Mouse (Mus musculus) cerebellum, postnatal 10 days (tissue): ENCODE measurements around the gene Tmem169.

ENCODE experiments used
- DNase-seq, 2 experiments: peaks; one replicate each; pipeline ENCODE4 v3.0.0; 2021; ENCODE audit warnings: mixed read lengths in 2 of 2

The Tmem169 gene

DNA sequence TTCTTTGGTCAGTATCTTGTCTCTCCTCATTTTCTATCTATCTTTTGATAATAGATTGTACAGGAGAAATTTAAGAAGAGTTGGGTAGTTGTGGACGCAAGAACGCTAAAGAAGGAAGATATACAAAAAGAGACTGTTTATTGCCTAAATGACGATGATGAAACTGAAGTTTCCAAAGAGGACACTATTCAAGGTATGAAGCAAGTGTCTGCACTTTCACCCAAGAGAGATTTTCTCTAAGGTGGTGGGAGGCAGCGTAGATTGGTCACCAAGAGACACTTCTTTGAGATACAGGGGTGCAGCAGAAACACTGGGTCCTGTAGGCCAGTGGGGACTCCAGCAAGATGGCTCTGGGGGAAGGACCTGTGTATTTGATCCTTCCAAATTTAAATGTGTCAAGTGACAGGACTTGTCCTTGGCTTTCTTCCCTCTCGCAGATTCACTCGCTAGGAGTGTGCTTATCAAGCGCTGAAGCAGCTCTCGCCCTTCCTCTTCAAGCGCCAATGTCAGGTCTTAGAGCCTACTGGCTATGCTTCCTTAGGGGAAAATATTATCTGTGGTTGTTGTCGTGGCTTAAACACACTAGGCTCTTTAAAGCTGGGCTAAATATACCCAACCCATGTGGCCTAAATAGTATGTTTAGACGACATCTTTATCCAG is 42.1 kb downstream of the Tmem169 start:
- no peak for DNase-seq

DNA sequence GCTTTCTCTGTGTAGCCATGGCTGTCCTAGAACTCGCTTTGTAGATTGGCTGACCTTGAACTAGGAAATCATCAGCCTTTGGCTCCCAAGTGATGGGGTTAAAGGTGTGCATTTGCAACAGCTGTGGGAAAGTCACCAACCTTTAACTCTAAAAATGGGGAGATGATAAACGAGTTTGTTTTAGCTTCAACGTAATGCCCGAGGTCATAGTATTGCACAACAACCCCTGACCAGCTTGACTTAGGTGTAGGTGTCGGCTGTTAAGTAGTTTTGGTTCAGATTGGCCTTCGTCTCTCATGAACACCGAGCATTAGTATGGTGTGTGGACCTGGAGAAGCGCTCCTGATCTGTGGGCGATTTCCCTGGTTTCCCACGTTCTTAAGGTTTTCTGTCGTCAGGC is 50.6 kb downstream of the Tmem169 start:
- DNase-seq: no peak

DNA sequence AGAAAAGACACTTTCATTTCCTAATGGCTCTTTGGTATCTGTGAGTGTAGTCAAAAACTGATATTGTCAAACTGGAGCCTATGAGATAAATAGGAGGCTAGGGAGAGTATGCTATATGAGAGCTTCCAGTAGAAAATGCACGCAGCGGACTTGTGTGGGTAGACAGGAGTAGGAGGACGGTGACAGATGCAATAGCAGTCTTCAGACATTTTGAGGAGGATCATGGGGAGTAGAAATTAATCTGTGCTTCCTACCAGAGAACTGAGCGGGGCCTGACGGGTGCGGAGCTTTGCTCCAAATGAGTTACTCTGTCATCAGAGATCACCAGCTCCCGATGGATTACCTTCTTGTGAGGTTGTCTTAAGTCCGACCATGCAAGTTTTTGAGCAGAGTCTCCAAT is 52.6 kb downstream of the Tmem169 start:
- no peak for DNase-seq

DNA sequence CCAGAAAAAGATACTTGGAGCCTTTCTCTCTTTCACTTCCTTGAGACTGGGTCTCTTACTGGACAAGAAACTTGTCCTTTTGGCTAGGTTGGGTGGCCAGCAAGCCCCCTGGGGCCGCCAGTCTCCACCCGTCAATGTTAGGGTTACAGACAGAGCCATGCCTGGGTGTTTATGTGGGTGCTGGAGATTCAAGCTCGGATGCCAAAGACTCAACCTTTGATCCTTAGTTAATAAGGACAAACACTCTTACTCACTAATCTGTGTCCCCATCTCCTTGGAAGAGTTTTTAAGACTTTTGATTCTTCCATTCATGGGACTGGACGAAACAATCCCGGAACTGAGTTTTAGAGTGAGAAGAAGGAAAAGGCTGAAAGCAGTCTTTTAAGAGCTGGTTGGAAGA is 54.2 kb downstream of the Tmem169 start:
- no peak for DNase-seq

DNA sequence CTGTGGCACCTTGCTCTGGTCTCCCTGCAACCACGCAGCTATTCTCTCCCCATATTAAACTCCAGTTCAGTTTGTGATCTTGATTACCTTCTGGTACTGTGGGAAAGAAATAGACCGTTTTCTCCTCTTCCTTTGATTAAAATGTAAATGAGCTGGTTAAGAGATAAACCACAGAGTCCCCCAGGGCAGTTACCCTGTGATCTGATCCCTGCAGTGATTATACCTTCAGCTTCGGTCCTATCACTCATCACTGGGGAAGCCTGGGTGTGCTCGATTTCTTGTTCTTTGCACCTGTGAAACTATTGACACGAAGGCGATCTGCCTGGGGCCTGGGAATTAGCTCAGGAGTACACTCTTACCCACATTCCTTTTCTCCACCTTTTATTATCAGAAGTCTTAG is 63.7 kb downstream of the Tmem169 start:
- DNase-seq: no peak
